Mouse (Mus musculus) stomach, postnatal 0 days (tissue): ENCODE data around the gene Nkx2-1. TPM values are rescaled to one million over a fixed set of nuclear protein-coding genes. Genes with fewer than 3 reads are reported as not detected.
A peak's percentile ranks its signal among the peaks of the same experiment; 100 is the strongest.

Source experiments
- ATAC-seq: fragments of 200-750 bp; cut with Nextera tagmentation; 2 replicates; pipeline ENCODE4 v1.8.0; 2017; ENCODE audit not compliant: low FRiP score, low TSS enrichment
- DNase-seq: peaks from one replicate; pipeline ENCODE4 v3.0.0-alpha.2; 2016; ENCODE audit warnings: low spot score
- H3K27ac ChIP-seq: fragments of 300-500 bp; sonication (generic); replicated peaks from 2 replicates; pipeline ENCODE4 v1.5.1; 2014; ENCODE audit warnings: mild to moderate bottlenecking, control low read depth
- H3K27me3 ChIP-seq: fragments of 300-500 bp; sonication (generic); 2 replicates; pipeline ENCODE4 v1.6.1; 2014; ENCODE audit warnings: low read length; ENCODE audit not compliant: control insufficient read depth, insufficient read depth
- H3K36me3 ChIP-seq: fragments of 300-500 bp; sonication (generic); 2 replicates; pipeline ENCODE4 v1.6.1; 2014; ENCODE audit warnings: low read length, mixed read lengths; ENCODE audit not compliant: control insufficient read depth, insufficient read depth
- H3K4me1 ChIP-seq: fragments of 300-500 bp; sonication (generic); replicated peaks from 2 replicates; pipeline ENCODE4 v1.6.1; 2014; ENCODE audit warnings: antibody characterized with exemption; ENCODE audit not compliant: control insufficient read depth, insufficient read depth
- H3K4me2 ChIP-seq: fragments of 300-500 bp; sonication (generic); replicated peaks from 2 replicates; pipeline ENCODE4 v1.6.1; 2014; ENCODE audit warnings: low read depth, mild to moderate bottlenecking, control low read depth, moderate library complexity
- H3K4me3 ChIP-seq: fragments of 300-500 bp; sonication (generic); 2 replicates; pipeline ENCODE4 v1.5.1; 2014; ENCODE audit warnings: low read depth, low read length, control low read depth
- H3K9ac ChIP-seq: fragments of 300-500 bp; sonication (generic); 2 replicates; pipeline ENCODE4 v1.6.1; 2014; ENCODE audit warnings: mild to moderate bottlenecking, low read length, control low read depth, mixed read lengths
- H3K9me3 ChIP-seq: fragments of 300-500 bp; sonication (generic); 2 replicates; pipeline ENCODE4 v1.6.1; 2016; ENCODE audit warnings: low read length; ENCODE audit not compliant: control insufficient read depth
- CTCF ChIP-seq: IDR thresholded peaks from 2 replicates; pipeline ENCODE4 v1.5.1; 2016; ENCODE audit warnings: antibody characterized with exemption, low read depth, mild to moderate bottlenecking, moderate library complexity
- EP300 ChIP-seq: optimal IDR thresholded peaks from 2 replicates; pipeline ENCODE3; 2016; ENCODE audit warnings: antibody characterized with exemption
- WGBS: fragments of 180-500 bp; shearing (Covaris S2); extraction: QIAGEN DNeasy Blood & Tissue Kit; methylation state at CpG from one replicate; pipeline ENCODE4 v1.1.7; 2014; 5-methylcytosine and 5-hydroxymethylcytosine counted together
- polyA plus RNA-seq: library from polyadenylated mRNA; unstranded; fragments of >200 nt; fragmentation: Nextera tagmentation; extraction: Ambion mirVana; gene quantifications from 2 replicates; pipeline ENCODE4 v1.2.1, GENCODE M21; 2015

The Nkx2-1 gene
- not detected in 2 replicates for polyA plus RNA-seq

DNA sequence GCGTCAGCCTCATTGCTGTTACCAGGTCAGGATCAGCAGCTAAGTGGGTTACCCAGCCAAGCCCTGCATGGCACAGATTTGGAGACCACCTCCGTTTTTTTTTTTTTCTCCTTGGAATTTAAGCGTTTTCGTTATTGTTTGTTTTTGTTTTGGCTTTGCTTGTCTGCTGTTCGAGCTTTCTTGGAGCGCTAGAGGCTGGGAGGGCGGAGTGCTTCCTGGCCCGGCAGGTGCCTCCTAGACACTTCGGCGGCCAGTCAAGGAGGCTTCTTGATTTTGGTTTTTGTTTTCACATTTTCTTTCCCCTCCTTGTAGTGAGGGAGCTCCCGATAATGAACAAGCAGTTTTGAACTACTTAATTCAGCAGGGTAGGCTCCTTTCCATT lies at the start of gene Nkx2-1:
Nkx2-1 (minus strand) TSS at position 25 of the 382 bp plus-strand sequence.
- H3K4me1 ChIP-seq, result 0 out of 2 replicates have a peak, but pooled peaks cover 3% of the 10 kb centered on the region
- 4% methylated on average over 11 of the region's 11 CpGs for WGBS
- H3K4me2 ChIP-seq, result no peak within 1 kb of the TSS
- peaks cover 29% of the 10 kb centered on the region for H3K27me3 ChIP-seq
- H3K36me3 ChIP-seq, result no peaks in the 10 kb centered on the region
- ATAC-seq (no peak), DNase-seq (no peak)
- no peak within 1 kb of the TSS for H3K27ac ChIP-seq
- no peak within 1 kb of the TSS for H3K9ac ChIP-seq
- TF ChIP-seq CTCF (no peak), EP300 (no peak)
- 0 out of 2 replicates have a peak within 1 kb of the TSS, but pooled peaks have one; percentile 18 for H3K4me3 ChIP-seq
- no peaks in the 10 kb centered on the region for H3K9me3 ChIP-seq

DNA sequence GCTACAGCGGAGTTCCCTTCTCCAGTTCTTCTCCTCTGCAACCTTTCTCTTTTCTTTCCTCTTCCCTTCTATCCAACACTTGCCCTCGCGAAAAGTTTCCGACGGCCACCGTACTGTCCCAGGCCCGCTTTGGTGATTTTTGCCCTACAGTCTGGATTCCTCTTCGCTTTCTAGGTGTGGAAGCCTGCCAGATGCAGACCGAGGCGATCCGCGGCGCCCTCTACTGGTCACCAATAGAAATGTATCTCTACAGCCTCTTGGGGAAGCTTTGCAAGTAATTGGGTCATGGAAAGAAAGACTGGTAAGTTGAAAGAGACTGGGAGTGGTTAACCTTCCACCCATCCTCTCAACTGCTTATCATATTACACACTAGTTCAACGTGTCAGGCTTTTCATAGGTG lies 4.4 kb upstream of the Nkx2-1 start:
- 1% methylated on average over 14 of the region's 14 CpGs for WGBS
- H3K36me3 ChIP-seq, result no peaks in the 10 kb centered on the region
- no peaks in the 10 kb centered on the region for H3K4me1 ChIP-seq
- H3K27me3 ChIP-seq, result peaks cover 13% of the 10 kb centered on the region
- DNase-seq (peak; percentile 82), ATAC-seq (peak; percentile 49)
- H3K9me3 ChIP-seq, result no peaks in the 10 kb centered on the region
- no peak overlapping the region for H3K27ac ChIP-seq
- TF ChIP-seq EP300 (no peak), CTCF (peak; percentile 89)
- H3K9ac ChIP-seq, result no peak overlapping the region
- no peak overlapping the region for H3K4me3 ChIP-seq
- H3K4me2 ChIP-seq, result peak overlapping the region; percentile 8; the same call in 1 of the 2 replicates

DNA sequence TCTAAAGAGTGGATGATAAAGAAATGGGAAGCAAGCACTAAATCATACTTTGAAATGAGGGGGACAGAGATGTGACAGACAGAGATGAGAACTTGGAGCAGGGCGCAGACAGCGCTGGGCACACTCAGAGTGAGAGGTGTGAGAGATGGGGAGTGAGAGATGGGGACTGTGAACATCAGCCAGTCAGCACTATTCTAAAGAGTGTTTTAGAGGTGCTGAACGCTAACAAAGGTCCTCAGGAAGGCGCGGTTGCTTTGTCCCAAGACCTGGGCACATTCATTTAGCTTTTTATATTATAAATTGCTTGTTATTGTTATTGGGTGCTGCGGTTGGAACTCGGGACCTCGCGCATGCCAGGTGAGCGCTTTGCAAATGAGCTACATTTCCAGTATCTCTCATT lies 3.9 kb upstream of the Nkx2-1 start:
- Histone ChIP-seq H3K27ac (no peak overlapping the region), H3K9me3 (no peaks in the 10 kb centered on the region), H3K9ac (no peak overlapping the region), H3K36me3 (no peaks in the 10 kb centered on the region), H3K4me1 (no peaks in the 10 kb centered on the region), H3K4me2 (peak overlapping the region; percentile 8; the same call in 1 of the 2 replicates), H3K4me3 (no peak overlapping the region), H3K27me3 (peaks cover 13% of the 10 kb centered on the region)
- TF ChIP-seq EP300, result no peak
- TF ChIP-seq CTCF, result no peak
- no peak for ATAC-seq
- 3% methylated on average over 10 of the region's 10 CpGs for WGBS
- DNase-seq, result no peak

DNA sequence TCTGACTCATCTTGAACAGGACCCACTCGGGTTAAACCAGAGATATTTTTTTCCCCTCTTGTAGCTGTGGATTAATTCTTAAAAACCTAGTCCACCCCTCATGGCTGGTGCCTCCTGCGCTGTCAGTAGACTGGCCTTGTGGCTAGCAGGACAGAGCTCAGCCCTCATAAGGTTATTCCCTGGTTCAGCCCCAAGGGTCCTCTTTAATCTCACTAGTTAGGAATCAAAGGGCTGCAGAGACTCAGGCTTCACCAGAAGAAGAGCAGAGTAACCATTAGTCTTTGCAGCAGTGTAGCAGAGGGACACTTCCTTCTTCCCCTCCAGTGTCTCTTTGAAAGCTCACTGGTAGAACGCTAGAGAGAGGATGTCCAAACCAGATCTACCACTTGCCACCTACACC lies 1.9 kb upstream of the Nkx2-1 start:
- 0 out of 2 replicates have a peak, but pooled peaks cover 3% of the 10 kb centered on the region for H3K4me1 ChIP-seq
- no peaks in the 10 kb centered on the region for H3K9me3 ChIP-seq
- no peak overlapping the region for H3K9ac ChIP-seq
- H3K27me3 ChIP-seq, result peaks cover 22% of the 10 kb centered on the region
- no peak overlapping the region for H3K27ac ChIP-seq
- DNase-seq (no peak), ATAC-seq (no peak)
- no peak for TF ChIP-seq CTCF
- TF ChIP-seq EP300, result no peak
- no peak overlapping the region for H3K4me2 ChIP-seq
- WGBS, result 0% methylated on average over 3 of the region's 3 CpGs
- no peaks in the 10 kb centered on the region for H3K36me3 ChIP-seq
- H3K4me3 ChIP-seq, result no peak overlapping the region

DNA sequence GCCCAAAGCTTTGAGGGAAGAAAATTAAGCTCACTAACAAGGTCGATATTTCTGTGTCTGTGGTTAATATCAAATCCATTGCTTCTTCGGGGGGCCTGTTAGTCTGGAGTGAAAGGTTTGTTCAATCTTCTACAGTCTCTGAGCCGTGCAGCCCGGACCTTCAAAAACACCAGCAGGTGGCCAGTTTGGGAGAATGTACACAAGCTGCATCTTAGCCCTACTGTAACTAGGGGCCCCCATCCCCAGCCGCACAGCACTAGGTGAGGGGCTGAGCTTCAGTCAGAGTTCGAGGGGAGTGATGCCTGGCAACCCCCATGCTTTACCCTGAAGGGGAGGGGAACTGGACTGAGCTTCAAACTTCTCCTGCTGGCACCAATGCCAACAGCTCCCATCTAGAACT lies 1.2 kb upstream of the Nkx2-1 start:
- Histone ChIP-seq H3K4me3 (no peak overlapping the region), H3K27ac (no peak overlapping the region)
- WGBS, result 2% methylated on average over 6 of the region's 6 CpGs

DNA sequence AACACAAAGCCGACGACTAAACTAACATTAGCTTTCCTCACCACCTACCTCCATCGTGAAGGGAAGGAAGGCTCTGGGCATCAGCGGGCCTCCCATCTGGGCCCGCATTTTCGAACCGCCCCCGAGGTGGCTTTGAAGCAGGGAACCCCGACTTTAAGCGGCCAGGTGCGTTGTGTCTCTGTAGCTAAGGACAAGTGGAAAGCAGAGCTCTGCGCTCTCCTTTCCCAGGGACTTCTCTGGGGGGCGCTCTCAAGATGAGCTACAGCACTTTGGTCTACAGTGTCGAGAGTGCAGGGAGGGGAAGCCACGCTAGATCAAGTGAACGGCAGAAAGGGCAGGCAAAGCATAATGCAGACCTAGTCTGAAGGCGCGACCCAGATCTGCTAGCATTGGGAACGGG lies 634 bp upstream of the Nkx2-1 start:
- no peaks in the 10 kb centered on the region for H3K9me3 ChIP-seq
- H3K4me2 ChIP-seq, result no peak overlapping the region
- 2% methylated on average over 19 of the region's 19 CpGs for WGBS

More for the DNA sequence above, 1.2 kb upstream of the Nkx2-1 start:
- Histone ChIP-seq H3K9ac (no peak overlapping the region), H3K36me3 (no peaks in the 10 kb centered on the region), H3K4me1 (0 out of 2 replicates have a peak, but pooled peaks cover 3% of the 10 kb centered on the region), H3K9me3 (no peaks in the 10 kb centered on the region), H3K4me2 (no peak overlapping the region), H3K27me3 (peaks cover 27% of the 10 kb centered on the region)
- DNase-seq (no peak), ATAC-seq (no peak)
- TF ChIP-seq CTCF (no peak), EP300 (no peak)

More for the DNA sequence above, 634 bp upstream of the Nkx2-1 start:
- Histone ChIP-seq H3K9ac (no peak overlapping the region), H3K27ac (no peak overlapping the region), H3K27me3 (peaks cover 29% of the 10 kb centered on the region), H3K4me1 (0 out of 2 replicates have a peak, but pooled peaks cover 3% of the 10 kb centered on the region), H3K36me3 (no peaks in the 10 kb centered on the region), H3K4me3 (no peak overlapping the region)
- no peak for ATAC-seq
- DNase-seq, result no peak
- TF ChIP-seq EP300 (no peak), CTCF (no peak)
